Mouse (Mus musculus): Measurements from ENCODE around the gene Man1b1. TPM values are rescaled to one million over a fixed set of nuclear protein-coding genes. Genes with fewer than 3 reads are reported as not detected.
A peak's percentile ranks its signal among the peaks of the same experiment; 100 is the strongest.

The Man1b1 gene
- polyA plus RNA-seq, 1 experiment = 23.1 TPM

DNA sequence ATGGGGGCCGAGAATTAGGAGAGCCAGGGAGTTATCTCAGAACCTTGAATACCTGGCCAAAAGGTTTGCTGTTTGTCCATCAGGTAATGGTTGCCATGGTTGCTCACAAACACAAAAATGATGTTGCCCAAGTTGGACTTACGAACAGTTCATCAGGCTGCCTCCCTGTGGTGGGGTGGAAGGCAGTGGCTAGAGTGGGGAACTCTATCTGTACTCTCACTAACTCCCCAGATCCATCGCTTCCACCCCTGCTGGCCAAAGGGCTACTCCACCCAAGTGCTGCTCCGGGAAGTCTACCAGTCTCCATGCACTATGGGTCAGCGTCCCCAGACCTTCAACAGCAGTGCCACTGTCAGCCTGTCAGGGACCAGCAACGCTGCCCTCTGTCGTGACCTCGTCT is 66.9 kb downstream of the Man1b1 start, which contains the start of gene Npdc1:
Gene Npdc1 (plus strand): TSS at position 301 of the 400 bp plus-strand sequence.
- Histone ChIP-seq H3K27ac (ENCODE audit: control insufficient read depth, insufficient read depth, low read length) (no peak within 1 kb of the TSS), H3K4me3 (ENCODE audit: control insufficient read depth, insufficient read depth, low read length) (no peak within 1 kb of the TSS), H3K36me3 (ENCODE audit: control insufficient read depth, insufficient read depth, low read length) (no peaks in the 10 kb centered on the region), H3K4me1 (replicated peaks; ENCODE audit: control insufficient read depth, insufficient read depth, low read length) (peaks cover 17% of the 10 kb centered on the region), H3K27me3 (ENCODE audit: control insufficient read depth, insufficient read depth, low read length) (peaks cover 17% of the 10 kb centered on the region; the same call in 1 of the 2 replicates)
- no peak for DNase-seq
- TF ChIP-seq POLR2A (IDR thresholded peaks at IDR 0.05; ENCODE audit: control insufficient read depth, extremely low read depth, insufficient read depth, low read length, poor library complexity) = no peak
- no peak for TF ChIP-seq CTCF (IDR thresholded peaks at IDR 0.05; ENCODE audit: borderline replicate concordance, control insufficient read depth, extremely low read depth, insufficient read depth, low read length, poor library complexity)
- WGBS = 77% methylated on average over 8 of the region's 8 CpGs

GRCm38 (mm10) chr2:25400291-25400690 is 68.2 kb downstream of the Man1b1 start:
- peaks cover 21% of the 10 kb centered on the region; the same call in 1 of the 2 replicates for H3K27me3 ChIP-seq (ENCODE audit: control insufficient read depth, insufficient read depth, low read length)
- TF ChIP-seq CTCF (IDR thresholded peaks at IDR 0.05; ENCODE audit: borderline replicate concordance, control insufficient read depth, extremely low read depth, insufficient read depth, low read length, poor library complexity) (no peak), POLR2A (IDR thresholded peaks at IDR 0.05; ENCODE audit: control insufficient read depth, extremely low read depth, insufficient read depth, low read length, poor library complexity) (no peak)
- no peak for DNase-seq
- H3K27ac ChIP-seq (ENCODE audit: control insufficient read depth, insufficient read depth, low read length) = no peak overlapping the region
- 29% methylated on average over 16 of the region's 16 CpGs for WGBS
- H3K4me3 ChIP-seq (ENCODE audit: control insufficient read depth, insufficient read depth, low read length) = no peak overlapping the region
- no peaks in the 10 kb centered on the region for H3K36me3 ChIP-seq (ENCODE audit: control insufficient read depth, insufficient read depth, low read length)
- H3K4me1 ChIP-seq (replicated peaks; ENCODE audit: control insufficient read depth, insufficient read depth, low read length) = peaks cover 17% of the 10 kb centered on the region

GRCm38 (mm10) chr2:25400764-25401163 is 68.6 kb downstream of the Man1b1 start:
- H3K4me3 ChIP-seq (ENCODE audit: control insufficient read depth, insufficient read depth, low read length) = no peak overlapping the region
- H3K27me3 ChIP-seq (ENCODE audit: control insufficient read depth, insufficient read depth, low read length) = peaks cover 21% of the 10 kb centered on the region; the same call in 1 of the 2 replicates
- peak; percentile 37 for DNase-seq
- H3K36me3 ChIP-seq (ENCODE audit: control insufficient read depth, insufficient read depth, low read length) = no peaks in the 10 kb centered on the region
- H3K27ac ChIP-seq (ENCODE audit: control insufficient read depth, insufficient read depth, low read length) = no peak overlapping the region
- 5% methylated on average over 17 of the region's 17 CpGs for WGBS
- TF ChIP-seq POLR2A (IDR thresholded peaks at IDR 0.05; ENCODE audit: control insufficient read depth, extremely low read depth, insufficient read depth, low read length, poor library complexity) (no peak), CTCF (IDR thresholded peaks at IDR 0.05; ENCODE audit: borderline replicate concordance, control insufficient read depth, extremely low read depth, insufficient read depth, low read length, poor library complexity) (peak; percentile 55)
- peaks cover 17% of the 10 kb centered on the region for H3K4me1 ChIP-seq (replicated peaks; ENCODE audit: control insufficient read depth, insufficient read depth, low read length)

Other genes with a start within 250 kb of the Man1b1 start
- 0.24 and 0.44 TPM in 2 replicates for gene Noxa1, start 237.2 kb upstream of the Man1b1 start, polyA plus RNA-seq (2012; rRNA removed)
- 13.7 and 16.9 TPM in 2 replicates for gene Nrarp, start 151.6 kb upstream of the Man1b1 start, polyA plus RNA-seq (2012; rRNA removed)
- 90.6 and 94.7 TPM in 2 replicates for gene Tor4a, start 135.5 kb upstream of the Man1b1 start, polyA plus RNA-seq (2012; rRNA removed)
- gene Nelfb, start 120.8 kb upstream of the Man1b1 start, polyA plus RNA-seq (2012; rRNA removed) = 105 and 115 TPM in 2 replicates
- 0.12 TPM in 1 of 2 replicates, not detected in the other for gene Stpg3, start 117.7 kb upstream of the Man1b1 start, polyA plus RNA-seq (2012; rRNA removed)
- gene Fam166a, start 113.6 kb upstream of the Man1b1 start, polyA plus RNA-seq (2012; rRNA removed) = 0.11 and 0.12 TPM in 2 replicates
- 613 and 694 TPM in 2 replicates for gene Tubb4b, start 107.6 kb upstream of the Man1b1 start, polyA plus RNA-seq (2012; rRNA removed)
- 0.05 and 0.15 TPM in 2 replicates for gene Slc34a3, start 98.0 kb upstream of the Man1b1 start, polyA plus RNA-seq (2012; rRNA removed)
- 0.05 TPM in 1 of 2 replicates, not detected in the other for gene Rnf224, start 95.6 kb upstream of the Man1b1 start, polyA plus RNA-seq (2012; rRNA removed)
- gene Rnf208, start 90.1 kb upstream of the Man1b1 start, polyA plus RNA-seq (2012; rRNA removed) = 3.6 and 4.5 TPM in 2 replicates
- 1.6 and 2.1 TPM in 2 replicates for gene Cysrt1, start 89.9 kb upstream of the Man1b1 start, polyA plus RNA-seq (2012; rRNA removed)
- gene AL732309.1, start 85.5 kb upstream of the Man1b1 start, polyA plus RNA-seq (2012; rRNA removed) = 41.1 and 43.0 TPM in 2 replicates
- 66.1 and 79.1 TPM in 2 replicates for gene Tmem203, start 76.9 kb upstream of the Man1b1 start, polyA plus RNA-seq (2012; rRNA removed)
- 24.4 and 25.9 TPM in 2 replicates for gene Tprn, start 69.7 kb upstream of the Man1b1 start, polyA plus RNA-seq (2012; rRNA removed)
- gene Ssna1, start 59.9 kb upstream of the Man1b1 start, polyA plus RNA-seq (2012; rRNA removed) = 164 and 182 TPM in 2 replicates
- gene Anapc2, start 59.9 kb upstream of the Man1b1 start, polyA plus RNA-seq (2012; rRNA removed) = 141 and 144 TPM in 2 replicates
- 0.35 TPM in 1 of 2 replicates, not detected in the other for gene Tmem210, start 44.2 kb upstream of the Man1b1 start, polyA plus RNA-seq (2012; rRNA removed)
- 1.0 and 1.6 TPM in 2 replicates for gene Lrrc26, start 42.4 kb upstream of the Man1b1 start, polyA plus RNA-seq (2012; rRNA removed)
- gene Grin1, start 13.2 kb upstream of the Man1b1 start, polyA plus RNA-seq (2012; rRNA removed) = 0.50 TPM in 2 replicates
- 24.5 and 25.6 TPM in 2 replicates for gene Dpp7, start 24.0 kb downstream of the Man1b1 start, polyA plus RNA-seq (2012; rRNA removed)
- 23.0 and 24.4 TPM in 2 replicates for gene Uap1l1, start 33.3 kb downstream of the Man1b1 start, polyA plus RNA-seq (2012; rRNA removed)
- gene Sapcd2, start 40.0 kb downstream of the Man1b1 start, polyA plus RNA-seq (2012; rRNA removed) = 29.7 and 45.2 TPM in 2 replicates
- 11.7 and 14.0 TPM in 2 replicates for gene Entpd2, start 63.5 kb downstream of the Man1b1 start, polyA plus RNA-seq (2012; rRNA removed)
- 28.4 and 30.8 TPM in 2 replicates for gene Npdc1, start 67.0 kb downstream of the Man1b1 start, polyA plus RNA-seq (2012; rRNA removed)
- gene Fut7, start 90.9 kb downstream of the Man1b1 start, polyA plus RNA-seq (2012; rRNA removed) = 1.9 and 2.0 TPM in 2 replicates
- gene Abca2, start 96.4 kb downstream of the Man1b1 start, polyA plus RNA-seq (2012; rRNA removed) = 86.6 and 100 TPM in 2 replicates
- 11.6 and 17.3 TPM in 2 replicates for gene Clic3, start 124.5 kb downstream of the Man1b1 start, polyA plus RNA-seq (2012; rRNA removed)
- gene Paxx, start 128.8 kb downstream of the Man1b1 start, polyA plus RNA-seq (2012; rRNA removed) = 165 and 192 TPM in 2 replicates
- gene Ptgds, start 137.7 kb downstream of the Man1b1 start, polyA plus RNA-seq (2012; rRNA removed) = 4.4 and 13.8 TPM in 2 replicates
- gene Lcn12, start 161.6 kb downstream of the Man1b1 start, polyA plus RNA-seq (2012; rRNA removed) = not detected in 2 replicates
- gene Fbxw5, start 168.4 kb downstream of the Man1b1 start, polyA plus RNA-seq (2012; rRNA removed) = 59.2 and 77.5 TPM in 2 replicates
- 4.7 and 5.0 TPM in 2 replicates for gene C8g, start 169.4 kb downstream of the Man1b1 start, polyA plus RNA-seq (2012; rRNA removed)
- 47.7 and 49.9 TPM in 2 replicates for gene Traf2, start 214.6 kb downstream of the Man1b1 start, polyA plus RNA-seq (2012; rRNA removed)
- gene Edf1, start 225.5 kb downstream of the Man1b1 start, polyA plus RNA-seq (2012; rRNA removed) = 142 and 152 TPM in 2 replicates
- 18.9 and 25.8 TPM in 2 replicates for gene Mamdc4, start 242.5 kb downstream of the Man1b1 start, polyA plus RNA-seq (2012; rRNA removed)
- gene Phpt1, start 242.9 kb downstream of the Man1b1 start, polyA plus RNA-seq (2012; rRNA removed) = 73.6 and 94.7 TPM in 2 replicates
- 7.0 and 7.4 TPM in 2 replicates for gene Ajm1, start 249.4 kb downstream of the Man1b1 start, polyA plus RNA-seq (2012; rRNA removed)

Measured in thymus, adult 2 months (tissue).